22 mouse cellular contexts compared by ENCODE assay signal in genomic region chr14:28192711-28193364, GRCm38 (mm10).
DNase-seq lines count a peak whose midpoint lies in the region; ATAC-seq and TF ChIP-seq lines count a peak whose summit lies in the region.
"Had no signal": no experiment of that assay in that cellular context is flagged by ENCODE, and none has a peak within 500 bp of the region (broad histone marks: within the 10 kb centered on the region; RNA-seq: fewer than 3 reads in every experiment).

No protein-coding gene starts in this region.

- TF ChIP-seq POLR2A in brain, embryonic 14.5 days (IDR thresholded peaks at IDR 0.05; ENCODE audit: borderline replicate concordance, extremely low read depth, insufficient read depth, insufficient read length, poor library complexity, severe bottlenecking) = no peak

- peaks cover 8% of the 10 kb centered on the region for H3K4me1 ChIP-seq in limb, embryonic 11.5 days (ENCODE audit: control insufficient read depth, insufficient read depth, low read length)
- H3K4me1 ChIP-seq: heart, embryonic 10.5 days had no signal

- no peaks in the 10 kb centered on the region for H3K27me3 ChIP-seq in limb, embryonic 11.5 days (ENCODE audit: control insufficient read depth, insufficient read depth, low read length)
- H3K27me3 ChIP-seq: embryonic facial prominence, embryonic 12.5 days had no signal

- WGBS in limb, embryonic 11.5 days = 43% methylated on average over 8 of the region's 8 CpGs

- H3K4me2 ChIP-seq in limb, embryonic 11.5 days (ENCODE audit: low read depth, severe bottlenecking) = no peak overlapping the region
- H3K4me2 ChIP-seq: embryonic facial prominence, embryonic 12.5 days; hindbrain, embryonic 14.5 days; midbrain, embryonic 11.5 days had no signal

- no peaks in the 10 kb centered on the region for H3K36me3 ChIP-seq in limb, embryonic 11.5 days (ENCODE audit: control insufficient read depth, insufficient read depth, low read length)
- H3K36me3 ChIP-seq: embryonic facial prominence, embryonic 12.5 days; heart, embryonic 10.5 days had no signal

- no peak overlapping the region for H3K9ac ChIP-seq in limb, embryonic 11.5 days (ENCODE audit: low read length)
- H3K9ac ChIP-seq: embryonic facial prominence, embryonic 12.5 days; hindbrain, embryonic 14.5 days; liver, postnatal 0 days had no signal

- H3K27ac ChIP-seq in limb, embryonic 11.5 days (replicated peaks; ENCODE audit: low read depth, low read length) = no peak overlapping the region
- H3K27ac ChIP-seq: embryonic facial prominence, embryonic 12.5 days; heart, embryonic 10.5 days; hindbrain, embryonic 14.5 days had no signal

- TF ChIP-seq CTCF in brain, embryonic 14.5 days (IDR thresholded peaks at IDR 0.05; ENCODE audit: borderline replicate concordance, extremely low read depth, insufficient read depth, insufficient read length) = no peak

- H3K9me3 ChIP-seq in limb, embryonic 11.5 days (ENCODE audit: control insufficient read depth, low read length) = no peaks in the 10 kb centered on the region
- H3K9me3 ChIP-seq: embryonic facial prominence, embryonic 12.5 days; heart, embryonic 10.5 days had no signal

- H3K4me3 ChIP-seq in limb, embryonic 11.5 days (ENCODE audit: low read depth, low read length) = no peak overlapping the region
- H3K4me3 ChIP-seq: embryonic facial prominence, embryonic 12.5 days; heart, embryonic 10.5 days had no signal

- DNase-seq in kidney, postnatal 10 days = peak; percentile 9
- DNase-seq in kidney, adult 8-10 months = no peak
- DNase-seq in brain, embryonic 14.5 days (ENCODE audit: low read depth) = peak; percentile 4
- peak; percentile 69 for DNase-seq in embryo, embryonic 11 days
- DNase-seq in limb, embryonic 11.5 days (ENCODE audit: low spot score) = peak; percentile 62
- no peak for DNase-seq in right cerebral cortex, postnatal 4 days
- no peak for DNase-seq in urinary bladder, adult 18-20 months (ENCODE audit: low spot score in 2 of 2)
- no peak for DNase-seq in cerebellum, adult 9-10 months
- DNase-seq: adrenal gland, postnatal 25 days; cerebellum, adult 8-10 months; gastrocnemius, postnatal 14 days; heart, postnatal 10 days; kidney, postnatal 14 days; liver; liver, postnatal 0 days; right cerebral cortex, adult 18-20 months; spleen, adult 18-20 months had no signal

- ATAC-seq in limb, embryonic 11.5 days (ENCODE audit: insufficient number of reproducible peaks, low FRiP score, low TSS enrichment, low read depth) = no peak; the same call in 1 of the 2 replicates
- ATAC-seq: intestine, embryonic 16.5 days; liver, postnatal 0 days had no signal

Comparison
In these comparisons a context has a peak if more than half of its experiments do, and no peak if none do; other contexts are left out.
1. DNase-seq: peak in kidney, postnatal 10 days (single experiment), brain, embryonic 14.5 days (single experiment), embryo, embryonic 11 days (single experiment) and limb, embryonic 11.5 days (single experiment); none in kidney, adult 8-10 months (0 of 2), right cerebral cortex, postnatal 4 days (single experiment), urinary bladder, adult 18-20 months (0 of 2) and cerebellum, adult 9-10 months (single experiment).